Mouse (Mus musculus) megakaryocyte-erythroid progenitor cell, adult 5-6 weeks (primary cell): ENCODE results near the gene Ubash3a. TPM values are rescaled to one million over a fixed set of nuclear protein-coding genes. Genes with fewer than 3 reads are reported as not detected.
A peak's percentile ranks its signal among the peaks of the same experiment; 100 is the strongest.

ENCODE experiments used
- ATAC-seq: replicated peaks from 2 replicates; pipeline ENCODE4 v1.8.0; 2016; ENCODE audit warnings: mild to moderate bottlenecking, inconsistent platforms; ENCODE audit not compliant: severe bottlenecking, poor library complexity, low FRiP score, low TSS enrichment
- total RNA-seq, 2 experiments: library from RNA; stranded (forward) in 1 of 2; stranded (reverse) in 1 of 2; fragments of 200-1000, 215-1000 nt in 1 of 2; fragments of >200 nt in 1 of 2; fragmentation: Nextera tagmentation in 1 of 2; gene quantifications; 2 replicates each; pipeline ENCODE4 v1.2.3; 2014 to 2017

The Ubash3a gene
- total RNA-seq, 2 experiments from 2014 or later: 42.5 to 45.9 TPM

GRCm38 (mm10) chr17:31210299-31210698 lies 2.6 kb downstream of the Ubash3a start:
- peak; percentile 81 for ATAC-seq

- ATAC-seq: no peak
Observed at GRCm38 (mm10) chr17:31211881-31212280, 4.2 kb downstream of the Ubash3a start.

- ATAC-seq: no peak
Observed at GRCm38 (mm10) chr17:31216068-31216955, 8.6 kb downstream of the Ubash3a start.

GRCm38 (mm10) chr17:31222810-31223310 lies 15.2 kb downstream of the Ubash3a start:
- 0 out of 2 replicates have a peak, but pooled peaks have one; percentile 24 for ATAC-seq

- no peak; the same call in 1 of the 2 replicates for ATAC-seq
Observed at GRCm38 (mm10) chr17:31223835-31224234, 16.2 kb downstream of the Ubash3a start.

GRCm38 (mm10) chr17:31224591-31224990 lies 16.9 kb downstream of the Ubash3a start:
- ATAC-seq: no peak

- ATAC-seq: no peak
Observed at GRCm38 (mm10) chr17:31226368-31226767, 18.7 kb downstream of the Ubash3a start.

- no peak for ATAC-seq
Observed at GRCm38 (mm10) chr17:31226931-31227330, 19.3 kb downstream of the Ubash3a start.

GRCm38 (mm10) chr17:31231780-31232179 lies 24.1 kb downstream of the Ubash3a start:
- no peak for ATAC-seq

- no peak for ATAC-seq
Observed at GRCm38 (mm10) chr17:31232251-31233010, 24.8 kb downstream of the Ubash3a start.

GRCm38 (mm10) chr17:31235915-31236314 lies 28.2 kb downstream of the Ubash3a start:
- ATAC-seq: no peak

- ATAC-seq: peak; percentile 77
Observed at GRCm38 (mm10) chr17:31238234-31239020, 30.8 kb downstream of the Ubash3a start.

GRCm38 (mm10) chr17:31241156-31241555 lies 33.5 kb downstream of the Ubash3a start:
- no peak for ATAC-seq

- no peak for ATAC-seq
Observed at GRCm38 (mm10) chr17:31242764-31243163, 35.1 kb downstream of the Ubash3a start.

- ATAC-seq: no peak
Observed at GRCm38 (mm10) chr17:31245321-31245720, 37.6 kb downstream of the Ubash3a start.

GRCm38 (mm10) chr17:31247144-31247543 lies 39.5 kb downstream of the Ubash3a start:
- ATAC-seq: peak; percentile 30; the same call in 1 of the 2 replicates

GRCm38 (mm10) chr17:31253951-31254350 lies 46.3 kb downstream of the Ubash3a start:
- no peak for ATAC-seq

- peak; percentile 87 for ATAC-seq
Observed at GRCm38 (mm10) chr17:31254463-31254931, 46.8 kb downstream of the Ubash3a start.

GRCm38 (mm10) chr17:31257149-31257548 lies 49.5 kb downstream of the Ubash3a start:
- no peak for ATAC-seq
